Mouse (Mus musculus) neural tube, embryonic 13.5 days (tissue): ENCODE measurements around the gene Fgfr2. TPM values are rescaled to one million over a fixed set of nuclear protein-coding genes. Genes with fewer than 3 reads are reported as not detected.

Source experiments
- ATAC-seq: fragments of 200-750 bp; cut with Nextera tagmentation; 2 replicates; pipeline ENCODE4 v1.8.0; 2017; ENCODE audit warnings: low read depth, mild to moderate bottlenecking, moderate TSS enrichment, moderate library complexity
- H3K27ac ChIP-seq: fragments of 300-500 bp; sonication (generic); replicated peaks from 2 replicates; pipeline ENCODE4 v1.5.1; 2015; ENCODE audit warnings: moderate library complexity, mild to moderate bottlenecking, inconsistent platforms
- H3K27me3 ChIP-seq: fragments of 300-500 bp; sonication (generic); 2 replicates; pipeline ENCODE4 v1.6.1; 2015; ENCODE audit warnings: mild to moderate bottlenecking, inconsistent platforms
- H3K36me3 ChIP-seq: fragments of 300-500 bp; sonication (generic); 2 replicates; pipeline ENCODE4 v1.6.1; 2015; ENCODE audit warnings: mild to moderate bottlenecking, inconsistent platforms
- H3K4me1 ChIP-seq: fragments of 300-500 bp; sonication (generic); replicated peaks from 2 replicates; pipeline ENCODE4 v1.6.1; 2015; ENCODE audit warnings: inconsistent platforms
- H3K4me2 ChIP-seq: fragments of 300-500 bp; sonication (generic); 2 replicates; pipeline ENCODE4 v1.6.1; 2015; ENCODE audit warnings: inconsistent platforms, mild to moderate bottlenecking, moderate library complexity
- H3K4me3 ChIP-seq: fragments of 300-500 bp; sonication (generic); 2 replicates; pipeline ENCODE4 v1.5.1; 2015; ENCODE audit warnings: mild to moderate bottlenecking, inconsistent platforms
- H3K9ac ChIP-seq: fragments of 300-500 bp; sonication (generic); 2 replicates; pipeline ENCODE4 v1.6.1; 2015; ENCODE audit warnings: moderate library complexity, mild to moderate bottlenecking, inconsistent platforms
- H3K9me3 ChIP-seq: fragments of 300-500 bp; sonication (generic); 2 replicates; pipeline ENCODE4 v1.6.1; 2016; ENCODE audit warnings: inconsistent platforms
- WGBS: fragments of 180-500 bp; shearing (Covaris S2); methylation state at CpG from one replicate; pipeline ENCODE4 v1.1.7; 2015; 5-methylcytosine and 5-hydroxymethylcytosine counted together
- polyA plus RNA-seq: library from polyadenylated mRNA; unstranded; fragments of >200 nt; fragmentation: Nextera tagmentation; extraction: Ambion mirVana; gene quantifications from 2 replicates; pipeline ENCODE4 v1.2.1, GENCODE M21; 2015

Gene Fgfr2
- polyA plus RNA-seq, 1 experiment from 2014 or later, result 22.9 TPM

GRCm38 (mm10) chr7:132337268-132337917 is 785.8 kb downstream of the Fgfr2 start:
- H3K4me2 ChIP-seq, result no peak overlapping the region
- ATAC-seq, result peak; percentile 8; the same call in 1 of the 2 replicates
- H3K4me1 ChIP-seq, result peaks cover 28% of the 10 kb centered on the region
- 57% methylated on average over 11 of the region's 11 CpGs for WGBS
- peak overlapping the region; percentile 68 for H3K27ac ChIP-seq
- H3K9ac ChIP-seq, result peak overlapping the region; percentile 38; the same call in 1 of the 2 replicates
- H3K9me3 ChIP-seq, result no peaks in the 10 kb centered on the region
- no peak overlapping the region for H3K4me3 ChIP-seq
- H3K27me3 ChIP-seq, result no peaks in the 10 kb centered on the region
- H3K36me3 ChIP-seq, result no peaks in the 10 kb centered on the region

GRCm38 (mm10) chr7:132336781-132337180 is 786.4 kb downstream of the Fgfr2 start:
- peak overlapping the region; percentile 38 for H3K9ac ChIP-seq
- 51% methylated on average over 3 of the region's 3 CpGs for WGBS
- H3K27me3 ChIP-seq, result no peaks in the 10 kb centered on the region
- peak; percentile 23; the same call in 1 of the 2 replicates for ATAC-seq
- H3K9me3 ChIP-seq, result no peaks in the 10 kb centered on the region
- no peaks in the 10 kb centered on the region for H3K36me3 ChIP-seq
- peaks cover 34% of the 10 kb centered on the region for H3K4me1 ChIP-seq
- H3K27ac ChIP-seq, result peak overlapping the region; percentile 68
- H3K4me3 ChIP-seq, result no peak overlapping the region
- no peak overlapping the region for H3K4me2 ChIP-seq

- Histone ChIP-seq H3K36me3 (no peaks in the 10 kb centered on the region), H3K27me3 (no peaks in the 10 kb centered on the region), H3K4me2 (no peak overlapping the region), H3K4me3 (no peak overlapping the region), H3K9me3 (no peaks in the 10 kb centered on the region), H3K27ac (no peak overlapping the region), H3K9ac (no peak overlapping the region), H3K4me1 (peaks cover 39% of the 10 kb centered on the region)
- no peak for ATAC-seq
- 94% methylated on average over 4 of the region's 4 CpGs for WGBS
Observed at GRCm38 (mm10) chr7:132335367-132335766, 787.8 kb downstream of the Fgfr2 start.

- Histone ChIP-seq H3K4me1 (peaks cover 39% of the 10 kb centered on the region), H3K4me2 (no peak overlapping the region), H3K9ac (no peak overlapping the region), H3K9me3 (no peaks in the 10 kb centered on the region), H3K27ac (0 out of 2 replicates have a peak overlapping the region, but pooled peaks have one; percentile 7), H3K36me3 (no peaks in the 10 kb centered on the region), H3K27me3 (no peaks in the 10 kb centered on the region), H3K4me3 (no peak overlapping the region)
- 81% methylated on average over 1 of the region's 1 CpGs for WGBS
- ATAC-seq, result no peak
Observed at GRCm38 (mm10) chr7:132333078-132333477, 790.1 kb downstream of the Fgfr2 start.

- H3K27me3 ChIP-seq, result no peaks in the 10 kb centered on the region
- no peaks in the 10 kb centered on the region for H3K9me3 ChIP-seq
- peaks cover 32% of the 10 kb centered on the region for H3K4me1 ChIP-seq
- 39% methylated on average over 11 of the region's 11 CpGs for WGBS
- H3K4me2 ChIP-seq, result no peak overlapping the region
- H3K27ac ChIP-seq, result 0 out of 2 replicates have a peak overlapping the region, but pooled peaks have one; percentile 7
- no peaks in the 10 kb centered on the region for H3K36me3 ChIP-seq
- no peak for ATAC-seq
- no peak overlapping the region for H3K9ac ChIP-seq
- H3K4me3 ChIP-seq, result no peak overlapping the region
Observed at GRCm38 (mm10) chr7:132332176-132332575, 791.0 kb downstream of the Fgfr2 start.

- Histone ChIP-seq H3K4me2 (no peak overlapping the region), H3K27me3 (no peaks in the 10 kb centered on the region), H3K9me3 (no peaks in the 10 kb centered on the region), H3K4me3 (no peak overlapping the region), H3K36me3 (no peaks in the 10 kb centered on the region), H3K27ac (no peak overlapping the region), H3K9ac (no peak overlapping the region), H3K4me1 (peaks cover 28% of the 10 kb centered on the region)
- ATAC-seq, result no peak
- WGBS, result 29% methylated on average over 1 of the region's 1 CpGs
Observed at GRCm38 (mm10) chr7:132330179-132330578, 793.0 kb downstream of the Fgfr2 start.

- Histone ChIP-seq H3K9me3 (no peaks in the 10 kb centered on the region), H3K27ac (no peak overlapping the region), H3K36me3 (no peaks in the 10 kb centered on the region), H3K4me3 (no peak overlapping the region), H3K4me2 (no peak overlapping the region), H3K9ac (no peak overlapping the region), H3K27me3 (no peaks in the 10 kb centered on the region), H3K4me1 (peaks cover 28% of the 10 kb centered on the region)
- 96% methylated on average over 1 of the region's 1 CpGs for WGBS
- ATAC-seq, result no peak
Observed at GRCm38 (mm10) chr7:132328648-132329047, 794.5 kb downstream of the Fgfr2 start.

GRCm38 (mm10) chr7:132325549-132326331 is 797.4 kb downstream of the Fgfr2 start:
- ATAC-seq, result no peak
- WGBS, result 71% methylated on average over 5 of the region's 5 CpGs
- H3K36me3 ChIP-seq, result no peaks in the 10 kb centered on the region
- H3K27me3 ChIP-seq, result no peaks in the 10 kb centered on the region
- H3K27ac ChIP-seq, result no peak overlapping the region
- no peak overlapping the region for H3K4me2 ChIP-seq
- no peak overlapping the region for H3K9ac ChIP-seq
- H3K4me1 ChIP-seq, result peaks cover 10% of the 10 kb centered on the region; the same call in 1 of the 2 replicates
- no peak overlapping the region for H3K4me3 ChIP-seq
- H3K9me3 ChIP-seq, result no peaks in the 10 kb centered on the region

GRCm38 (mm10) chr7:132323430-132323829 is 799.7 kb downstream of the Fgfr2 start:
- H3K4me3 ChIP-seq, result no peak overlapping the region
- H3K4me1 ChIP-seq, result peaks cover 13% of the 10 kb centered on the region
- H3K27ac ChIP-seq, result no peak overlapping the region
- no peaks in the 10 kb centered on the region for H3K9me3 ChIP-seq
- H3K27me3 ChIP-seq, result no peaks in the 10 kb centered on the region
- no peak overlapping the region for H3K9ac ChIP-seq
- 78% methylated on average over 5 of the region's 5 CpGs for WGBS
- no peaks in the 10 kb centered on the region for H3K36me3 ChIP-seq
- no peak overlapping the region for H3K4me2 ChIP-seq
- no peak for ATAC-seq

- Histone ChIP-seq H3K4me2 (no peak overlapping the region), H3K27ac (no peak overlapping the region), H3K27me3 (no peaks in the 10 kb centered on the region), H3K4me3 (no peak overlapping the region), H3K9me3 (no peaks in the 10 kb centered on the region), H3K36me3 (no peaks in the 10 kb centered on the region), H3K4me1 (peaks cover 26% of the 10 kb centered on the region), H3K9ac (no peak overlapping the region)
- ATAC-seq, result no peak
- 58% methylated on average over 2 of the region's 2 CpGs for WGBS
Observed at GRCm38 (mm10) chr7:132321392-132321958, 801.7 kb downstream of the Fgfr2 start.

GRCm38 (mm10) chr7:132317036-132317541 is 806.1 kb downstream of the Fgfr2 start, which contains the start of gene Chst15:
Chst15 (minus strand) TSS chr7:132317228.
- H3K9ac ChIP-seq, result peak within 1 kb of the TSS; percentile 94
- H3K36me3 ChIP-seq, result no peaks in the 10 kb centered on the region
- ATAC-seq, result peak; percentile 34
- H3K27me3 ChIP-seq, result no peaks in the 10 kb centered on the region
- peak within 1 kb of the TSS; percentile 85 for H3K4me3 ChIP-seq
- H3K27ac ChIP-seq, result peak within 1 kb of the TSS; percentile 93
- peak within 1 kb of the TSS; percentile 95 for H3K4me2 ChIP-seq
- H3K4me1 ChIP-seq, result peaks cover 52% of the 10 kb centered on the region
- no peaks in the 10 kb centered on the region for H3K9me3 ChIP-seq
- under 1% methylated on average over 34 of the region's 34 CpGs for WGBS
